21 mouse cellular contexts compared by ENCODE assay signal in genomic region chr6:43658290-43658689, GRCm38 (mm10). TPM values are rescaled to one million over a fixed set of nuclear protein-coding genes. Genes with fewer than 3 reads are reported as not detected.
DNase-seq lines count a peak whose midpoint lies in the region; ATAC-seq and TF ChIP-seq lines count a peak whose summit lies in the region.
"Had no signal": no experiment of that assay in that cellular context is flagged by ENCODE, and none has a peak within 500 bp of the region (broad histone marks: within the 10 kb centered on the region; RNA-seq: fewer than 3 reads in every experiment).

No protein-coding gene starts in this region.

- H3K27ac ChIP-seq in intestine, embryonic 15.5 days, result no peak overlapping the region
- no peak overlapping the region for H3K27ac ChIP-seq in intestine, postnatal 0 days (ENCODE audit: low read depth, low read length)
- peak overlapping the region; percentile 60 for H3K27ac ChIP-seq in liver, embryonic 15.5 days (replicated peaks)
- H3K27ac ChIP-seq in stomach, postnatal 0 days (replicated peaks), result no peak overlapping the region
- H3K27ac ChIP-seq: embryonic facial prominence, embryonic 15.5 days; forebrain, embryonic 13.5 days; limb, embryonic 12.5 days had no signal

- H3K4me2 ChIP-seq in intestine, embryonic 15.5 days (replicated peaks), result no peak overlapping the region
- H3K4me2 ChIP-seq in intestine, postnatal 0 days (replicated peaks; ENCODE audit: low read depth), result no peak overlapping the region
- H3K4me2 ChIP-seq in liver, embryonic 15.5 days, result peak overlapping the region; percentile 45
- no peak overlapping the region for H3K4me2 ChIP-seq in stomach, postnatal 0 days (replicated peaks; ENCODE audit: low read depth)
- H3K4me2 ChIP-seq: embryonic facial prominence, embryonic 15.5 days; forebrain, embryonic 13.5 days; heart, embryonic 11.5 days; limb, embryonic 12.5 days had no signal

- no peak overlapping the region for H3K4me3 ChIP-seq in intestine, embryonic 15.5 days (replicated peaks)
- no peak overlapping the region for H3K4me3 ChIP-seq in intestine, postnatal 0 days (ENCODE audit: low read depth, low read length)
- H3K4me3 ChIP-seq in liver, embryonic 15.5 days (replicated peaks), result no peak overlapping the region
- no peak overlapping the region for H3K4me3 ChIP-seq in stomach, postnatal 0 days (ENCODE audit: low read depth, low read length)
- H3K4me3 ChIP-seq: embryonic facial prominence, embryonic 15.5 days; forebrain, embryonic 13.5 days; limb, embryonic 12.5 days; megakaryocyte, embryonic 14.5 days had no signal

- 75% methylated on average over 4 of the region's 4 CpGs for WGBS in intestine, embryonic 15.5 days
- WGBS in intestine, postnatal 0 days, result 64% methylated on average over 4 of the region's 4 CpGs
- 16% methylated on average over 4 of the region's 4 CpGs for WGBS in liver, embryonic 15.5 days (ENCODE audit: insufficient replicate concordance)
- WGBS in stomach, postnatal 0 days, result 59% methylated on average over 4 of the region's 4 CpGs

- no peak overlapping the region for H3K9ac ChIP-seq in intestine, embryonic 15.5 days
- no peak overlapping the region for H3K9ac ChIP-seq in intestine, postnatal 0 days (ENCODE audit: low read depth, low read length)
- no peak overlapping the region for H3K9ac ChIP-seq in liver, embryonic 15.5 days
- H3K9ac ChIP-seq in stomach, postnatal 0 days (ENCODE audit: low read length), result no peak overlapping the region
- H3K9ac ChIP-seq: embryonic facial prominence, embryonic 15.5 days; forebrain, embryonic 13.5 days; limb, embryonic 12.5 days had no signal

- no peaks in the 10 kb centered on the region for H3K4me1 ChIP-seq in intestine, embryonic 15.5 days (replicated peaks)
- no peaks in the 10 kb centered on the region for H3K4me1 ChIP-seq in intestine, postnatal 0 days (replicated peaks; ENCODE audit: control insufficient read depth, insufficient read depth, low read length)
- peaks cover 56% of the 10 kb centered on the region for H3K4me1 ChIP-seq in liver, embryonic 15.5 days (replicated peaks)
- H3K4me1 ChIP-seq in stomach, postnatal 0 days (replicated peaks; ENCODE audit: control insufficient read depth, insufficient read depth), result no peaks in the 10 kb centered on the region
- H3K4me1 ChIP-seq: embryonic facial prominence, embryonic 15.5 days; forebrain, embryonic 13.5 days; limb, embryonic 12.5 days had no signal

- H3K27me3 ChIP-seq in intestine, embryonic 15.5 days (replicated peaks), result no peaks in the 10 kb centered on the region
- H3K27me3 ChIP-seq in intestine, postnatal 0 days (replicated peaks; ENCODE audit: control insufficient read depth, insufficient read depth, low read length), result no peaks in the 10 kb centered on the region
- no peaks in the 10 kb centered on the region for H3K27me3 ChIP-seq in liver, embryonic 15.5 days
- no peaks in the 10 kb centered on the region for H3K27me3 ChIP-seq in stomach, postnatal 0 days (ENCODE audit: control insufficient read depth, insufficient read depth, low read length)
- H3K27me3 ChIP-seq: CH12.LX; embryonic facial prominence, embryonic 15.5 days; forebrain, embryonic 13.5 days; limb, embryonic 12.5 days; megakaryocyte, embryonic 14.5 days had no signal

- no peaks in the 10 kb centered on the region for H3K36me3 ChIP-seq in intestine, embryonic 15.5 days
- 0 out of 2 replicates have a peak, but pooled peaks cover 5% of the 10 kb centered on the region for H3K36me3 ChIP-seq in intestine, postnatal 0 days (ENCODE audit: control insufficient read depth, insufficient read depth)
- no peaks in the 10 kb centered on the region; the same call in 1 of the 2 replicates for H3K36me3 ChIP-seq in liver, embryonic 15.5 days (replicated peaks)
- H3K36me3 ChIP-seq in stomach, postnatal 0 days (ENCODE audit: control insufficient read depth, insufficient read depth, low read length), result no peaks in the 10 kb centered on the region
- H3K36me3 ChIP-seq: embryonic facial prominence, embryonic 15.5 days; limb, embryonic 12.5 days had no signal

- no peak for TF ChIP-seq EP300 in stomach, postnatal 0 days (optimal IDR thresholded peaks at IDR 0.05)

- peak; percentile 58; the same call in 1 of the 2 replicates for ATAC-seq in intestine, embryonic 15.5 days
- no peak for ATAC-seq in intestine, postnatal 0 days
- ATAC-seq in erythroid progenitor cell, adult 5-6 weeks (replicated peaks; ENCODE audit: low FRiP score, poor library complexity, severe bottlenecking), result peak; percentile 82
- ATAC-seq in liver, embryonic 15.5 days (ENCODE audit: insufficient read depth), result peak; percentile 93
- peak; percentile 86 for ATAC-seq in stomach, postnatal 0 days (ENCODE audit: low FRiP score, low TSS enrichment)
- ATAC-seq: forebrain, embryonic 13.5 days; hindbrain, embryonic 16.5 days; lung, postnatal 0 days; midbrain, embryonic 16.5 days had no signal

- DNase-seq in stomach, postnatal 0 days (ENCODE audit: low spot score), result no peak
- no peak for DNase-seq in left cerebral cortex, postnatal 10 days (ENCODE audit: extremely low spot score in 1 of 2, low spot score in 2 of 2)
- no peak for DNase-seq in heart, adult 8-10 months (ENCODE audit: low spot score)
- no peak for DNase-seq in retina, embryonic 14.5 days (ENCODE audit: low spot score)
- DNase-seq: adrenal gland, postnatal 25 days; cerebellum, adult 8-10 months; spleen, adult 18-20 months; thymus, postnatal 25 days had no signal

- intact Hi-C loops in left cerebral cortex, postnatal 10 days (cut with DNase I), result no loop called here

- TF ChIP-seq CTCF in intestine, postnatal 0 days (IDR thresholded peaks at IDR 0.05; ENCODE audit: low read depth), result no peak
- no peak for TF ChIP-seq CTCF in stomach, postnatal 0 days (IDR thresholded peaks at IDR 0.05; ENCODE audit: low read depth)

- no peaks in the 10 kb centered on the region for H3K9me3 ChIP-seq in intestine, embryonic 15.5 days
- no peaks in the 10 kb centered on the region for H3K9me3 ChIP-seq in intestine, postnatal 0 days (ENCODE audit: control insufficient read depth)
- H3K9me3 ChIP-seq in liver, embryonic 15.5 days (replicated peaks), result no peaks in the 10 kb centered on the region
- no peaks in the 10 kb centered on the region for H3K9me3 ChIP-seq in stomach, postnatal 0 days (ENCODE audit: control insufficient read depth, low read length)
- H3K9me3 ChIP-seq: embryonic facial prominence, embryonic 15.5 days; forebrain, embryonic 13.5 days; limb, embryonic 12.5 days; megakaryocyte, embryonic 14.5 days had no signal

RNA-seq across cellular contexts. Expression of gene Tpk1, which starts 7.8 kb away (rescaled TPM):
- polyA plus RNA-seq in intestine, embryonic 15.5 days (2015; fragmentation: Nextera tagmentation; extraction: Ambion mirVana), result 18.9 and 20.6 TPM in 2 replicates
- polyA plus RNA-seq in intestine, postnatal 0 days (2015; fragmentation: Nextera tagmentation; extraction: Ambion mirVana), result 21.6 and 21.9 TPM in 2 replicates
- 14.8 and 15.9 TPM in 2 replicates for total RNA-seq in erythroid progenitor cell, adult 5-6 weeks (2015; ENCODE audit: low replicate concordance)
- 5.0 and 6.2 TPM in 2 replicates for total RNA-seq in erythroid progenitor cell, adult 5-6 weeks (2017; ENCODE audit: low replicate concordance)
- 6.8 and 7.2 TPM in 2 replicates for polyA plus RNA-seq in liver, embryonic 15.5 days (2015; fragmentation: Nextera tagmentation; extraction: Ambion mirVana)
- polyA plus RNA-seq in stomach, postnatal 0 days (2015; fragmentation: Nextera tagmentation; extraction: Ambion mirVana), result 21.4 and 21.5 TPM in 2 replicates
- total RNA-seq in left cerebral cortex, postnatal 10 days (2021), result 1 to 10 TPM; 3.1 to 5.5 TPM
- 1 to 10 TPM; 1.2 to 4.0 (median 2.4) TPM for total RNA-seq in heart, adult 8-10 months (2022)
